Mouse (Mus musculus) ES-Bruce4 (cell line): Measurements from ENCODE around the gene Prpsap1. TPM values are rescaled to one million over a fixed set of nuclear protein-coding genes. Genes with fewer than 3 reads are reported as not detected.

Experiments
- H3K27ac ChIP-seq: 2 replicates; pipeline ENCODE4 v1.5.1; 2012; ENCODE audit warnings: low read length, inconsistent platforms; ENCODE audit not compliant: insufficient read depth
- H3K27me3 ChIP-seq: 2 replicates; pipeline ENCODE4 v1.6.1; 2012; ENCODE audit warnings: mild to moderate bottlenecking, low read length, inconsistent platforms; ENCODE audit not compliant: control insufficient read depth, poor library complexity, insufficient read depth, severe bottlenecking
- H3K36me3 ChIP-seq: 2 replicates; pipeline ENCODE4 v1.6.1; 2012; ENCODE audit warnings: inconsistent platforms, mild to moderate bottlenecking, low read length, moderate library complexity; ENCODE audit not compliant: control insufficient read depth, poor library complexity, insufficient read depth, severe bottlenecking
- H3K4me1 ChIP-seq: one replicate; pipeline ENCODE4 v1.8.1; 2011; ENCODE audit warnings: low read length; ENCODE audit not compliant: control insufficient read depth, insufficient read depth
- H3K4me3 ChIP-seq: 2 replicates; pipeline ENCODE4 v1.5.1; 2011; ENCODE audit warnings: low read depth, mild to moderate bottlenecking, low read length
- H3K9ac ChIP-seq: 2 replicates; pipeline ENCODE4 v1.6.1; 2012; ENCODE audit warnings: low read depth, mild to moderate bottlenecking, inconsistent platforms; ENCODE audit not compliant: poor library complexity, severe bottlenecking
- H3K9me3 ChIP-seq: replicated peaks from 2 replicates; pipeline ENCODE4 v1.6.1; 2012; ENCODE audit warnings: mild to moderate bottlenecking, low read length, inconsistent platforms; ENCODE audit not compliant: control insufficient read depth, poor library complexity, insufficient read depth, severe bottlenecking
- CTCF ChIP-seq: IDR thresholded peaks from one replicate; pipeline ENCODE4 v1.8.1; 2011; ENCODE audit warnings: low read depth, low read length
- EP300 ChIP-seq: IDR thresholded peaks from 2 replicates; pipeline ENCODE4 v1.6.1; 2011; ENCODE audit warnings: low read depth, low read length; ENCODE audit not compliant: insufficient read depth
- POLR2A ChIP-seq: IDR thresholded peaks from one replicate; pipeline ENCODE4 v1.8.1; 2011; ENCODE audit warnings: low read length; ENCODE audit not compliant: insufficient read depth
- polyA plus RNA-seq: library from polyadenylated mRNA; stranded (reverse); fragments of >200 nt; gene quantifications from 2 replicates; pipeline ENCODE4 v1.2.4, GENCODE M21; 2011; ENCODE audit warnings: low read depth; ENCODE audit not compliant: missing spikeins, insufficient read depth, insufficient read length

The Prpsap1 gene
- polyA plus RNA-seq, 1 experiment: 116 TPM

- H3K9me3 ChIP-seq: no peaks in the 10 kb centered on the region
- no peaks in the 10 kb centered on the region for H3K4me1 ChIP-seq
- peaks cover 15% of the 10 kb centered on the region for H3K27me3 ChIP-seq
- TF ChIP-seq EP300 (no peak), CTCF (no peak), POLR2A (no peak)
- H3K9ac ChIP-seq: no peak within 1 kb of the TSS
- H3K36me3 ChIP-seq: no peaks in the 10 kb centered on the region
- H3K4me3 ChIP-seq: peak within 1 kb of the TSS; percentile 19; the same call in 1 of the 2 replicates
- no peak within 1 kb of the TSS for H3K27ac ChIP-seq
Observed at GRCm38 (mm10) chr11:116530187-116531147, 36.5 kb upstream of the Prpsap1 start, which contains the start of gene Sphk1. Gene Sphk1 (plus strand): TSS chr11:116530925.

GRCm38 (mm10) chr11:116528636-116529320, 34.8 kb upstream of the Prpsap1 start:
- H3K27me3 ChIP-seq: peaks cover 15% of the 10 kb centered on the region

GRCm38 (mm10) chr11:116523699-116524189, 29.7 kb upstream of the Prpsap1 start:
- Histone ChIP-seq H3K4me3 (no peak overlapping the region), H3K27ac (no peak overlapping the region)
- no peak for TF ChIP-seq EP300

More at GRCm38 (mm10) chr11:116528636-116529320, 34.8 kb upstream of the Prpsap1 start:
- Histone ChIP-seq H3K4me1 (no peaks in the 10 kb centered on the region), H3K9ac (no peak overlapping the region), H3K36me3 (no peaks in the 10 kb centered on the region), H3K4me3 (no peak overlapping the region), H3K9me3 (no peaks in the 10 kb centered on the region), H3K27ac (no peak overlapping the region)
- no peak for TF ChIP-seq EP300
- no peak for TF ChIP-seq CTCF
- TF ChIP-seq POLR2A: no peak

GRCm38 (mm10) chr11:116522886-116523698, 29.1 kb upstream of the Prpsap1 start:
- H3K36me3 ChIP-seq: no peaks in the 10 kb centered on the region
- no peak overlapping the region for H3K27ac ChIP-seq
- H3K27me3 ChIP-seq: no peaks in the 10 kb centered on the region
- H3K9me3 ChIP-seq: no peaks in the 10 kb centered on the region
- no peak overlapping the region for H3K4me3 ChIP-seq
- no peaks in the 10 kb centered on the region for H3K4me1 ChIP-seq
- TF ChIP-seq EP300 (no peak), CTCF (no peak), POLR2A (no peak)
- H3K9ac ChIP-seq: no peak overlapping the region

More at GRCm38 (mm10) chr11:116523699-116524189, 29.7 kb upstream of the Prpsap1 start:
- Histone ChIP-seq H3K9ac (no peak overlapping the region), H3K27me3 (no peaks in the 10 kb centered on the region), H3K4me1 (no peaks in the 10 kb centered on the region), H3K36me3 (no peaks in the 10 kb centered on the region), H3K9me3 (no peaks in the 10 kb centered on the region)

GRCm38 (mm10) chr11:116522046-116522445, 28.0 kb upstream of the Prpsap1 start:
- Histone ChIP-seq H3K36me3 (no peaks in the 10 kb centered on the region), H3K9ac (no peak overlapping the region), H3K27ac (no peak overlapping the region), H3K27me3 (no peaks in the 10 kb centered on the region), H3K4me3 (no peak overlapping the region), H3K9me3 (no peaks in the 10 kb centered on the region), H3K4me1 (no peaks in the 10 kb centered on the region)
- no peak for TF ChIP-seq CTCF
- TF ChIP-seq EP300: no peak
- no peak for TF ChIP-seq POLR2A
